Mouse (Mus musculus): ENCODE measurements around the gene Btbd8. TPM values are rescaled to one million over a fixed set of nuclear protein-coding genes. Genes with fewer than 3 reads are reported as not detected.

The Btbd8 gene
- polyA plus RNA-seq, 1 experiment from 2014 or later, result 19.9 TPM

DNA sequence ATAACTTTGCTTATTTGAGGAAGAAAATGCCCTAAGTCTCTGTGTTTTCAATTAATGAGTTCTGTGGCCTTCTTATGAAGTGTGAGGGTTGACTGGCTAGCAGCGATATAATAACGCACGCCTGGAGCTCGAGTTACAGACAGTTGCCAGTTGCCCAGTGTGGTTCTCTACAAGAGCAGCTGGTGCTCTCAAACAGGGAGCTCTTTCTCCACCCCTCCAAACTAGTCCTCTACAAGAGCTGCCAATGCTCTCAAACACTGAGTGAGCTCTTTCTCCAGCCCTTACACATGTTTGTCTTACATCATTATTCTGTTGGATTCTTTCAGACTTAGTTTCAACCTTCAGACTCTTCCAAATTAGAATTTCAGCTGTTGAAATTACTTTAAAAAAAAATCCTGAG is 26.5 kb upstream of the Btbd8 start:
- no peak overlapping the region for H3K27ac ChIP-seq (replicated peaks; ENCODE audit: low read depth, low read length)
- no peaks in the 10 kb centered on the region for H3K36me3 ChIP-seq (ENCODE audit: control insufficient read depth, insufficient read depth, low read length)
- DNase-seq (no peak), ATAC-seq (ENCODE audit: low FRiP score, low TSS enrichment) (no peak)
- H3K27me3 ChIP-seq (ENCODE audit: control insufficient read depth, insufficient read depth, low read length), result no peaks in the 10 kb centered on the region
- WGBS, result 73% methylated on average over 4 of the region's 4 CpGs
- H3K4me3 ChIP-seq (replicated peaks; ENCODE audit: low read depth, low read length), result no peak overlapping the region
- no peaks in the 10 kb centered on the region for H3K4me1 ChIP-seq (ENCODE audit: control insufficient read depth, insufficient read depth, low read length)
- no peak overlapping the region for H3K4me2 ChIP-seq (ENCODE audit: low read length)
- H3K9me3 ChIP-seq (ENCODE audit: control insufficient read depth, low read length), result no peaks in the 10 kb centered on the region
- H3K9ac ChIP-seq (replicated peaks; ENCODE audit: low read length), result no peak overlapping the region

DNA sequence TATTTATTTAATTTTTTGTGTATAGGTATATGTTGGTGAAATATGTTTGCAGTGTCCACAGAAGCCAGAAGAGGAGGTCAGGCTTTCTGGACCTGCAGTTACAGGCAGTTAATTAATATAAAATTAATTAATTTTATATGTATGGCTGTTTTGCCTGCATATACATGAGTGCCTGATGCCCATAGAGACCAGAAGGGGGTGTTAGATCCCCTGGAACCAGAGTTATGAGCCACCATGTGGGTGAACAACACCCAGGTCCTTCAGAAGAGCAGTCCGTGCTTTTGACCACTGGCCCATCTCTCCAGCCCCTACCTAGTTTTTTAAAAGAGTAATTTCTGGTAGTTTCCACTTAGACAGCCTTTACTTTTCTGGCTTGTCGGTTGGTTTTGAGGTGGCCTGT is 25.5 kb upstream of the Btbd8 start:
- no peak for DNase-seq
- H3K4me1 ChIP-seq (ENCODE audit: control insufficient read depth, insufficient read depth, low read length), result no peaks in the 10 kb centered on the region
- ATAC-seq (ENCODE audit: low FRiP score, low TSS enrichment), result no peak
- no peaks in the 10 kb centered on the region for H3K9me3 ChIP-seq (ENCODE audit: control insufficient read depth, low read length)
- H3K4me3 ChIP-seq (replicated peaks; ENCODE audit: low read depth, low read length), result no peak overlapping the region
- no peak overlapping the region for H3K9ac ChIP-seq (replicated peaks; ENCODE audit: low read length)
- 78% methylated on average over 2 of the region's 2 CpGs for WGBS
- no peak overlapping the region for H3K27ac ChIP-seq (replicated peaks; ENCODE audit: low read depth, low read length)
- no peak overlapping the region for H3K4me2 ChIP-seq (ENCODE audit: low read length)
- H3K36me3 ChIP-seq (ENCODE audit: control insufficient read depth, insufficient read depth, low read length), result no peaks in the 10 kb centered on the region
- H3K27me3 ChIP-seq (ENCODE audit: control insufficient read depth, insufficient read depth, low read length), result no peaks in the 10 kb centered on the region

DNA sequence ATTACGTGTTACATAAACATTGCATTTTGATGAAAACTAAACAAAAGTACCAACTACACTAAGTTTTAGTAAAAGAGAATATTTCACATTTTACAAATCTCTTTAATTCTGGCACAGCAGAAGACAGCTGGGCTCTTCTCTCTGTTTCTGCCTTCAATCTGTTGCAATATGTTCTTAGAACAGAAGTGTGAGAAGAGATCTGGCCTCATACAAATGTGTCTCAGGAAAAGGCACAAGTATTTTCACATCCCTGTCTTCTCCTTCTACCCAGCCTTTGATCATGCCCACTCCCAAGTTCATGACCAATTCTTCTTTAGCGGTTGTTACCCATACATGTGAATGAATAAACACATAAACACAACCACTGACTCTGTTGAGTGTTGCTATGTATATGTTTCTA is 22.7 kb upstream of the Btbd8 start:
- DNase-seq (no peak), ATAC-seq (ENCODE audit: low FRiP score, low TSS enrichment) (no peak)
- H3K4me2 ChIP-seq (ENCODE audit: low read length), result no peak overlapping the region
- no peak overlapping the region for H3K9ac ChIP-seq (replicated peaks; ENCODE audit: low read length)
- H3K4me3 ChIP-seq (replicated peaks; ENCODE audit: low read depth, low read length), result no peak overlapping the region
- H3K27me3 ChIP-seq (ENCODE audit: control insufficient read depth, insufficient read depth, low read length), result no peaks in the 10 kb centered on the region
- H3K27ac ChIP-seq (replicated peaks; ENCODE audit: low read depth, low read length), result no peak overlapping the region
- no peaks in the 10 kb centered on the region for H3K4me1 ChIP-seq (ENCODE audit: control insufficient read depth, insufficient read depth, low read length)
- H3K9me3 ChIP-seq (ENCODE audit: control insufficient read depth, low read length), result no peaks in the 10 kb centered on the region
- no peaks in the 10 kb centered on the region for H3K36me3 ChIP-seq (ENCODE audit: control insufficient read depth, insufficient read depth, low read length)
- WGBS, result 85% methylated on average over 2 of the region's 2 CpGs

DNA sequence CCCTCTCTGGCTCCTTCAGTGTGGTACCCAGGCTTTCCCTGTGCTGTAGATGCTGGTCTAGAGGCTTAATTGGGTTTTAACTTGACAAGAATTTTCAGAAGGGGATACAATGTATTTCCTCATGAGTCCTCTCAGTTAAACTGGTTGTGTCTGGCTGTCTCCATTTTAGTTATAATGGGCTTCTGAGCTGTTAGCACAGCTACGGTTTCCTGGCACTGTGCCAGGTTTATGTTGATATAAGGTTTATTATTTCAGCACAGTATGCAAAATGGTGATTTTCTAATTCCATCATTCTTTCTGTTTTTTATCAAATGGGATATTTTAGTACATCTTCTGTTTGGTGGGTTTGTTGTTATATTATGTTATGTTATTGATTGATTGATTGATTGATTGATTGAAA is 16.1 kb upstream of the Btbd8 start:
- no peak for ATAC-seq (ENCODE audit: low FRiP score, low TSS enrichment)
- Histone ChIP-seq H3K4me2 (ENCODE audit: low read length) (no peak overlapping the region), H3K4me1 (ENCODE audit: control insufficient read depth, insufficient read depth, low read length) (no peaks in the 10 kb centered on the region), H3K9me3 (ENCODE audit: control insufficient read depth, low read length) (no peaks in the 10 kb centered on the region), H3K36me3 (ENCODE audit: control insufficient read depth, insufficient read depth, low read length) (no peaks in the 10 kb centered on the region), H3K27me3 (ENCODE audit: control insufficient read depth, insufficient read depth, low read length) (no peaks in the 10 kb centered on the region), H3K4me3 (replicated peaks; ENCODE audit: low read depth, low read length) (no peak overlapping the region), H3K9ac (replicated peaks; ENCODE audit: low read length) (no peak overlapping the region), H3K27ac (replicated peaks; ENCODE audit: low read depth, low read length) (no peak overlapping the region)
- 53% methylated on average over 1 of the region's 1 CpGs for WGBS
- no peak for DNase-seq

DNA sequence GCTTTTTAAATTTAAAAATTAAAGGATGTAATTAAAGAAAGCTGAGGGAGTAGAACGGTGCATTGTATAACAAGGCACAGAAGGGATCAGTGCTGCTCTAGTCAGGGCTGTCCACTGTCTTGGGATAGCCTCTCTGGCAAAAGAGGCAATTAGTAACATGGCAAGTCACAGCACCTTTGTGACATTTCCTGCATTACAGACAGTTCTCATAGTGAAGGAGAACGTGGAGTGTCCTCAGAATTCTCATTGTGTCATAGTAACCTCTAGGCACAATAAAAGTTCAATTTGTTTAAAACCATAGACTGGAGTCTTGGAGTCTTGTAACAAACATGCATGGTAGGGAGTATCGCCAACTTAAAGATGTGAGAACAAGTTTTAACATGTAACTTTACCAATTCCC is 6.5 kb upstream of the Btbd8 start, which contains the start of gene Lpcat2b:
Gene Lpcat2b (plus strand): TSS at position 301 of the 400 bp plus-strand sequence.
- no peak within 1 kb of the TSS for H3K9ac ChIP-seq (replicated peaks; ENCODE audit: low read length)
- no peaks in the 10 kb centered on the region for H3K9me3 ChIP-seq (ENCODE audit: control insufficient read depth, low read length)
- no peak within 1 kb of the TSS for H3K4me3 ChIP-seq (replicated peaks; ENCODE audit: low read depth, low read length)
- no peaks in the 10 kb centered on the region for H3K4me1 ChIP-seq (ENCODE audit: control insufficient read depth, insufficient read depth, low read length)
- DNase-seq (no peak), ATAC-seq (ENCODE audit: low FRiP score, low TSS enrichment) (no peak)
- no peaks in the 10 kb centered on the region for H3K27me3 ChIP-seq (ENCODE audit: control insufficient read depth, insufficient read depth, low read length)
- H3K36me3 ChIP-seq (ENCODE audit: control insufficient read depth, insufficient read depth, low read length), result no peaks in the 10 kb centered on the region
- WGBS, result 79% methylated on average over 3 of the region's 3 CpGs
- no peak within 1 kb of the TSS for H3K4me2 ChIP-seq (ENCODE audit: low read length)
- no peak within 1 kb of the TSS for H3K27ac ChIP-seq (replicated peaks; ENCODE audit: low read depth, low read length)

DNA sequence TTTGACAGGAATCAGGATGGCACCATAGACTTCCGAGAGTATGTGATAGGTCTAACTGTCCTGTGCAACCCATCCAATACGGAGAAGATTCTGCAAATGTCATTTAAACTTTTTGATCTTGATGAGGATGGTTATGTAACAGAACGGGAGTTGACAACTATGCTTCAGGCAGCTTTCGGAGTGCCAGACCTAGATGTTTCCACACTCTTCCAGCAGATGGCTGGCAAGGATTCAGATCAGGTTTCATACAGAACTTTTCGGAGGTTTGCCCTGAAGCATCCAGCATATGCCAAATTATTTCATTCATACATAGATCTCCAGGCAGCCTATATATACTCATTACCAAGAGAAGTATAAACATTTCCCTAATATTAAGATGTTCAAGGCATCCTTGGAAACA is 3.8 kb upstream of the Btbd8 start:
- H3K36me3 ChIP-seq (ENCODE audit: control insufficient read depth, insufficient read depth, low read length), result no peaks in the 10 kb centered on the region
- H3K9ac ChIP-seq (replicated peaks; ENCODE audit: low read length), result no peak overlapping the region
- 83% methylated on average over 5 of the region's 5 CpGs for WGBS
- no peaks in the 10 kb centered on the region for H3K27me3 ChIP-seq (ENCODE audit: control insufficient read depth, insufficient read depth, low read length)
- no peaks in the 10 kb centered on the region for H3K9me3 ChIP-seq (ENCODE audit: control insufficient read depth, low read length)
- no peak overlapping the region for H3K4me2 ChIP-seq (ENCODE audit: low read length)
- no peak for ATAC-seq (ENCODE audit: low FRiP score, low TSS enrichment)
- 0 out of 2 replicates have a peak, but pooled peaks cover 4% of the 10 kb centered on the region for H3K4me1 ChIP-seq (ENCODE audit: control insufficient read depth, insufficient read depth, low read length)
- DNase-seq, result no peak
- H3K27ac ChIP-seq (replicated peaks; ENCODE audit: low read depth, low read length), result no peak overlapping the region
- H3K4me3 ChIP-seq (replicated peaks; ENCODE audit: low read depth, low read length), result no peak overlapping the region

DNA sequence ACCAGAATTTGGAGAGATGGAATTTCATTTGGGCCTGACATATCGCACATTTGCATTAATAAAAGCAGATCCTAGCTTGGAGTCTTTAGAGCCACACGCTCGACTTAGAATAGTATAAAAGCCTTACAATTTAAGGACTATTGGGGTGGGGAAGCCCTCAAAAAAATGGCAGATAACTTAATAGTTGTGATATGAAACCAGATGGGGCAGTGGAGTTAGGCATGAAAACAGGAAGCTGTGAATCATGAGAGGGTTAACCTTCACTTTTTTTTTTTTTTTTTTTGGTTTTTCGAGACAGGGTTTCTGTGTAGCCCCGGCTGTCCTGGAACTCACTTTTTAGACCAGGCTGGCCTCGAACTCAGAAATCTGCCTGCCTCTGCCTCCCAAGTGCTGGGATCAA is 1.6 kb upstream of the Btbd8 start:
- Histone ChIP-seq H3K4me3 (replicated peaks; ENCODE audit: low read depth, low read length) (no peak overlapping the region), H3K9me3 (ENCODE audit: control insufficient read depth, low read length) (no peaks in the 10 kb centered on the region), H3K4me1 (ENCODE audit: control insufficient read depth, insufficient read depth, low read length) (0 out of 2 replicates have a peak, but pooled peaks cover 4% of the 10 kb centered on the region), H3K4me2 (ENCODE audit: low read length) (no peak overlapping the region), H3K36me3 (ENCODE audit: control insufficient read depth, insufficient read depth, low read length) (no peaks in the 10 kb centered on the region), H3K9ac (replicated peaks; ENCODE audit: low read length) (no peak overlapping the region), H3K27me3 (ENCODE audit: control insufficient read depth, insufficient read depth, low read length) (no peaks in the 10 kb centered on the region), H3K27ac (replicated peaks; ENCODE audit: low read depth, low read length) (no peak overlapping the region)
- WGBS, result 90% methylated on average over 6 of the region's 6 CpGs
- no peak for DNase-seq
- ATAC-seq (ENCODE audit: low FRiP score, low TSS enrichment), result no peak

DNA sequence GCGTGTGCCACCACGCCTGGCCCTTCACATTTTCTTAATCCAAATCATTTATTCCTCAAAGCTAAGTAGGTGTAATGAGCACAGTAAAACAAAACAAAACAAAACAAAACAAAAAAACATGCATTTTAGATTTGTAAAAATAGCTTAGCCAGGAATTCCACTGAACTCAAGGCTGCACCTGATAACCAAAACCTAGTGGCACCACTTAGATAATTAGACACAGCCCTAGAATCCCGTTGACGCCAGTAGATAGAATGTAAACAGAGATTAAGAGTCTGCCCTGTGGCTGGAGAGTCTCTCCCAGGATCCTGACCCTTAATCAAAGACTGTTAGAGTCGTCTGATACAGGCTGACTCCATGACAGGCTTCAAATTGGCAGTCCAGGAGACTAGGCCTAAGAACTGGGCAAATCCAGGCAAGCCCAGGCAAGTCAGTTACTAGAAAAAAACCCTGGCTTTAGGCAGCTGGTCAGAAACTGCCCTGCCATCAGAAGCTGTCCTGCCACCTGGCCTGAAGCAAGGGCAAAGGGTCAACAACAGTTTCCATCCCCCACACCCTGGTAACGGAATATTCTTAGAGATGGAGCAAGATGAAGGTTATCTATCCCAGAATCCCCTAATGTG is 1.1 kb upstream of the Btbd8 start:
- Histone ChIP-seq H3K9ac (replicated peaks; ENCODE audit: low read length) (no peak overlapping the region), H3K36me3 (ENCODE audit: control insufficient read depth, insufficient read depth, low read length) (no peaks in the 10 kb centered on the region), H3K4me1 (ENCODE audit: control insufficient read depth, insufficient read depth, low read length) (0 out of 2 replicates have a peak, but pooled peaks cover 4% of the 10 kb centered on the region), H3K4me2 (ENCODE audit: low read length) (no peak overlapping the region), H3K9me3 (ENCODE audit: control insufficient read depth, low read length) (no peaks in the 10 kb centered on the region), H3K4me3 (replicated peaks; ENCODE audit: low read depth, low read length) (no peak overlapping the region), H3K27me3 (ENCODE audit: control insufficient read depth, insufficient read depth, low read length) (no peaks in the 10 kb centered on the region), H3K27ac (replicated peaks; ENCODE audit: low read depth, low read length) (no peak overlapping the region)
- ATAC-seq (ENCODE audit: low FRiP score, low TSS enrichment) (no peak), DNase-seq (no peak)
- whole genome bisulfite sequencing, result 88% methylated on average over 6 of the region's 6 CpGs

DNA sequence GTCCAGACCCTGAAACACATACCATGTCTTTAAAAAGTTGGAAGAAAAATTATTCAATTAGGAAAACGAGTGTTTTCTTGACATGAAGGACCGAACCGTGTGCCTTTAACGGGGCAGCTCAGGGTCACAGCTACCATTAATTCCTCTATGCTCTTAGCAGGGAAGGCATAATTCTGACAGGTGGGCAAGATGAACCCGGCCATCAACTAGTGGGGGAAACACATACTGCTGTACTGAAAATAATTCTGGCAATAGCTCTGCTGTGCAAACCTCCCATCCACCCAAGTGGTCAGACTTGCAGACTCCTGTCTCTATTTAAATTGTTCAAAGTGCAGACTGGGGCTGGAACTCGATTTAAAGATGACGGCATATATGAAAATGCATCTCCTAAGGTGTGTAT is 556 bp downstream of the Btbd8 start:
- Histone ChIP-seq H3K9me3 (ENCODE audit: control insufficient read depth, low read length) (no peaks in the 10 kb centered on the region), H3K27ac (replicated peaks; ENCODE audit: low read depth, low read length) (peak overlapping the region; percentile 90; the same call in 1 of the 2 replicates), H3K4me2 (ENCODE audit: low read length) (peak overlapping the region; percentile 72), H3K4me1 (ENCODE audit: control insufficient read depth, insufficient read depth, low read length) (0 out of 2 replicates have a peak, but pooled peaks cover 4% of the 10 kb centered on the region), H3K27me3 (ENCODE audit: control insufficient read depth, insufficient read depth, low read length) (no peaks in the 10 kb centered on the region), H3K4me3 (replicated peaks; ENCODE audit: low read depth, low read length) (peak overlapping the region; percentile 74), H3K9ac (replicated peaks; ENCODE audit: low read length) (peak overlapping the region; percentile 81), H3K36me3 (ENCODE audit: control insufficient read depth, insufficient read depth, low read length) (no peaks in the 10 kb centered on the region)
- WGBS, result 25% methylated on average over 7 of the region's 7 CpGs
- ATAC-seq (ENCODE audit: low FRiP score, low TSS enrichment), result 0 out of 2 replicates have a peak, but pooled peaks have one; percentile 22
- no peak for DNase-seq

All from midbrain, embryonic 14.5 days (tissue).